Mouse (Mus musculus) CH12.LX (cell line): ENCODE measurements around the gene Hecw2. TPM values are rescaled to one million over a fixed set of nuclear protein-coding genes. Genes with fewer than 3 reads are reported as not detected.
A peak's percentile ranks its signal among the peaks of the same experiment; 100 is the strongest.

Experiments
- DNase-seq: peaks from one replicate; pipeline ENCODE4 v3.0.0-alpha.2; 2013; ENCODE audit errors: extremely low read depth
- H3K27ac ChIP-seq: 2 replicates; pipeline ENCODE4 v1.5.1; 2012; ENCODE audit warnings: low read depth, mild to moderate bottlenecking, control low read depth, moderate library complexity; ENCODE audit not compliant: insufficient read depth
- H3K27me3 ChIP-seq: replicated peaks from 2 replicates; pipeline ENCODE3; 2012; ENCODE audit warnings: inconsistent platforms
- H3K36me3 ChIP-seq, 2 experiments: replicated peaks in 1 of 2; 2 replicates each; pipeline versions ENCODE3 to v1.6.1; 2012; ENCODE audit warnings: inconsistent platforms in 1 of 2, low read length in 1 of 2, mild to moderate bottlenecking in 1 of 2, mixed read lengths in 1 of 2, moderate library complexity in 1 of 2; ENCODE audit not compliant: control insufficient read depth in 1 of 2, insufficient read depth in 1 of 2
- H3K4me1 ChIP-seq, 2 experiments: 2 replicates each; pipeline ENCODE4 v1.6.1; 2012; ENCODE audit warnings: inconsistent platforms in 1 of 2, moderate library complexity in 1 of 2; ENCODE audit not compliant: insufficient read depth in 2 of 2, control insufficient read depth in 1 of 2
- H3K4me2 ChIP-seq: 2 replicates; pipeline ENCODE4 v1.6.1; 2012; ENCODE audit warnings: low read depth, mild to moderate bottlenecking, control low read depth; ENCODE audit not compliant: poor library complexity, insufficient read depth, severe bottlenecking
- H3K4me3 ChIP-seq, 3 experiments: fragments of 150-350 bp in 1 of 3; sonication (generic) in 1 of 3; replicated peaks in 1 of 3; 2 replicates each; pipeline versions ENCODE3 to v1.5.1; 2011 to 2012; ENCODE audit warnings: low read depth in 2 of 3, low read length in 2 of 3, mild to moderate bottlenecking in 2 of 3, moderate library complexity in 2 of 3, control low read depth in 1 of 3, improper control_type of control experiment in 1 of 3, inconsistent platforms in 1 of 3, mixed read lengths in 1 of 3; ENCODE audit not compliant: poor library complexity in 1 of 3
- H3K79me2 ChIP-seq: replicated peaks from 2 replicates; pipeline ENCODE4 v1.6.1; 2012; ENCODE audit warnings: mild to moderate bottlenecking, moderate library complexity; ENCODE audit not compliant: control insufficient read depth, poor library complexity, insufficient read depth, severe bottlenecking; ENCODE audit errors: extremely low read depth
- H3K9ac ChIP-seq: 2 replicates; pipeline ENCODE4 v1.6.1; 2012; ENCODE audit warnings: low read depth, mild to moderate bottlenecking, control low read depth, moderate library complexity; ENCODE audit not compliant: insufficient read depth
- H3K9me3 ChIP-seq: replicated peaks from 2 replicates; pipeline ENCODE3; 2012; ENCODE audit warnings: low read length, inconsistent platforms, mixed read lengths
- BHLHE40 ChIP-seq: IDR thresholded peaks from 2 replicates; pipeline ENCODE4 v1.6.1; 2011; ENCODE audit warnings: mild to moderate bottlenecking, low read depth, low read length, improper control_type of control experiment
- CHD1 ChIP-seq: IDR thresholded peaks from 2 replicates; pipeline ENCODE4 v1.6.1; 2012; ENCODE audit warnings: low read depth, low read length, improper control_type of control experiment, inconsistent platforms
- CHD2 ChIP-seq: IDR thresholded peaks from 2 replicates; pipeline ENCODE4 v1.6.1; 2011; ENCODE audit warnings: low read length, improper control_type of control experiment
- CTCF ChIP-seq, 2 experiments: IDR thresholded peaks in 1 of 2; conservative IDR thresholded peaks in 1 of 2; 2 replicates each; pipeline ENCODE4 v1.5.1; 2011 to 2012; ENCODE audit warnings: low read depth in 2 of 2, low read length in 2 of 2, improper control_type of control experiment in 1 of 2, inconsistent platforms in 1 of 2, mild to moderate bottlenecking in 1 of 2, moderate library complexity in 1 of 2
- ELF1 ChIP-seq: IDR thresholded peaks from 2 replicates; pipeline ENCODE4 v1.6.1; 2014; ENCODE audit warnings: low read depth, mild to moderate bottlenecking, inconsistent platforms, low read length, improper control_type of control experiment
- ETS1 ChIP-seq: conservative IDR thresholded peaks from 2 replicates; pipeline ENCODE4 v1.6.1; 2012; ENCODE audit warnings: low read depth, mild to moderate bottlenecking, inconsistent platforms, low read length, improper control_type of control experiment, moderate library complexity
- HCFC1 ChIP-seq: IDR thresholded peaks from 2 replicates; pipeline ENCODE4 v1.6.1; 2012; ENCODE audit warnings: low read depth, mild to moderate bottlenecking, inconsistent platforms, low read length, improper control_type of control experiment
- IRF4 ChIP-seq: IDR thresholded peaks from 2 replicates; pipeline ENCODE4 v1.6.1; 2014; ENCODE audit warnings: low read depth, mild to moderate bottlenecking, inconsistent platforms, low read length, improper control_type of control experiment
- MAX ChIP-seq: IDR thresholded peaks from 2 replicates; pipeline ENCODE4 v1.6.1; 2011; ENCODE audit warnings: low read length, improper control_type of control experiment
- MAZ ChIP-seq: IDR thresholded peaks from 2 replicates; pipeline ENCODE4 v1.6.1; 2012; ENCODE audit warnings: low read depth, mild to moderate bottlenecking, inconsistent platforms, low read length, improper control_type of control experiment, moderate library complexity
- MYC ChIP-seq: IDR thresholded peaks from 2 replicates; pipeline ENCODE4 v1.6.1; 2011; ENCODE audit warnings: low read depth, mild to moderate bottlenecking, improper control_type of control experiment, low read length
- NRF1 ChIP-seq: IDR thresholded peaks from 2 replicates; pipeline ENCODE4 v1.6.1; 2014; ENCODE audit warnings: low read depth, mild to moderate bottlenecking, inconsistent platforms, low read length, improper control_type of control experiment, moderate library complexity
- PAX5 ChIP-seq: IDR thresholded peaks from 2 replicates; pipeline ENCODE4 v1.6.1; 2012; ENCODE audit warnings: low read length, inconsistent platforms, mixed read lengths
- POLR2AphosphoS2 ChIP-seq: IDR thresholded peaks from 2 replicates; pipeline ENCODE4 v1.6.1; 2011; ENCODE audit warnings: low read depth, low read length, improper control_type of control experiment
- SMC3 ChIP-seq: IDR thresholded peaks from 2 replicates; pipeline ENCODE4 v1.6.1; 2011; ENCODE audit warnings: low read depth, low read length, improper control_type of control experiment
- TBP ChIP-seq: conservative IDR thresholded peaks from 2 replicates; pipeline ENCODE4 v1.6.1; 2011; ENCODE audit warnings: low read depth, low read length, improper control_type of control experiment
- TCF12 ChIP-seq: IDR thresholded peaks from 2 replicates; pipeline ENCODE4 v1.6.1; 2014; ENCODE audit warnings: low read depth, mild to moderate bottlenecking, inconsistent platforms, low read length, improper control_type of control experiment
- UBTF ChIP-seq: IDR thresholded peaks from 2 replicates; pipeline ENCODE4 v1.6.1; 2012; ENCODE audit warnings: low read depth, mild to moderate bottlenecking, inconsistent platforms, low read length, improper control_type of control experiment, moderate library complexity
- USF1 ChIP-seq: IDR thresholded peaks from 2 replicates; pipeline ENCODE4 v1.6.1; 2014; ENCODE audit warnings: low read depth, mild to moderate bottlenecking, inconsistent platforms, low read length, improper control_type of control experiment
- ZC3H11A ChIP-seq: IDR thresholded peaks from 2 replicates; pipeline ENCODE4 v1.6.1; 2012; ENCODE audit warnings: low read depth, mild to moderate bottlenecking, inconsistent platforms, low read length, improper control_type of control experiment
- ZNF384 ChIP-seq: IDR thresholded peaks from 2 replicates; pipeline ENCODE4 v1.6.1; 2012; ENCODE audit warnings: low read depth, low read length, improper control_type of control experiment, inconsistent platforms
- dilution Hi-C: fragments of 300-500 bp; cut with MboI; formaldehyde crosslinking; loops from 2 replicates; pipeline ENCODE4 v1.14.3; 2020; ENCODE audit warnings: low sequenced_read_pairs; ENCODE audit not compliant: extremely low pct_unique_long_range_greater_than_20kb, extremely low pct_ligation_motif_present
- in situ Hi-C: fragments of 300-500 bp; cut with MboI; formaldehyde crosslinking; loops from 3 replicates; pipeline ENCODE4 v1.14.3; 2019; ENCODE audit warnings: low sequenced_read_pairs, low pct_ligation_motif_present, low pct_unique_long_range_greater_than_20kb, mixed read lengths
- polyA plus RNA-seq: library from polyadenylated mRNA; unstranded; fragments of >175 nt; gene quantifications from 2 replicates; pipeline ENCODE4 v1.2.1, GENCODE M21; 2012; ENCODE audit warnings: low read depth; ENCODE audit not compliant: insufficient read length
- total RNA-seq, 2 experiments: library from RNA; depleted of rRNA; stranded (reverse); fragments of 300-350 nt in 1 of 2; fragments of >200 nt in 1 of 2; gene quantifications; 2 replicates each; pipeline ENCODE4 v1.2.3; 2012 to 2014

Hecw2 gene
- total and polyA plus RNA-seq, 3 experiments = 0.05 to 0.59 (median 0.14) TPM

DNA sequence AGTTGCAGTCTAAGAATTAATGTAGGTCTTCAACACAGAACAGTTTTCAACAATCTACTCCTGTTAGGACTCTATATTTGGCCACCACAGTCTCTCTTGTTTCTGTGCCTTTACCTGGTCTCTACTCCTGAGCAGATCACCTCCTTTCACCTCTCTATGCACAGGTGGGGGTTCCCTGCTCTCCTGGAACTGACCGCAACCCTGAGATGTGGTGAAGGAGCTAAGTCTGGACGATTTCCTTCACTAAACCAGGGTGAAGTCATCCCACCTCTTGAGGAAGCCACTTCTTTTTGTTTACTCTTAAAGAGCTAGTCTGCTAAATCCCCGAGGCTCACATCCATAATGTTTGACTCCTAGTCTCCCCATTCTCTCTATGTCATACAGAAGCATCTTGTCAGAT lies 351.9 kb downstream of the Hecw2 start:
- no peak for DNase-seq
- in situ Hi-C loops = no loop called here
- no peak overlapping the region for H3K4me2 ChIP-seq
- TF ChIP-seq ZNF384 (no peak), ETS1 (no peak), IRF4 (no peak), CHD2 (no peak), HCFC1 (no peak), UBTF (no peak), NRF1 (no peak), ZC3H11A (no peak), MAX (no peak), PAX5 (no peak), CTCF (conservative IDR thresholded peaks at IDR 0.05 in 1 of 2, IDR thresholded peaks at IDR 0.05 in 1 of 2; ENCODE audit: low read depth in 2 of 2, low read length in 2 of 2) (no peak), TCF12 (no peak), ELF1 (no peak)
- H3K4me1 ChIP-seq = peaks cover 23 to 62% of the 10 kb centered on the region in 2 experiments
- H3K36me3 ChIP-seq = no peaks in the 10 kb centered on the region
- H3K9me3 ChIP-seq = no peaks in the 10 kb centered on the region
- no peak overlapping the region for H3K4me3 ChIP-seq
- H3K27ac ChIP-seq = no peak overlapping the region
- no peak overlapping the region for H3K9ac ChIP-seq
- H3K27me3 ChIP-seq = no peaks in the 10 kb centered on the region
- no peaks in the 10 kb centered on the region for H3K79me2 ChIP-seq
- dilution Hi-C loops = no loop called here

DNA sequence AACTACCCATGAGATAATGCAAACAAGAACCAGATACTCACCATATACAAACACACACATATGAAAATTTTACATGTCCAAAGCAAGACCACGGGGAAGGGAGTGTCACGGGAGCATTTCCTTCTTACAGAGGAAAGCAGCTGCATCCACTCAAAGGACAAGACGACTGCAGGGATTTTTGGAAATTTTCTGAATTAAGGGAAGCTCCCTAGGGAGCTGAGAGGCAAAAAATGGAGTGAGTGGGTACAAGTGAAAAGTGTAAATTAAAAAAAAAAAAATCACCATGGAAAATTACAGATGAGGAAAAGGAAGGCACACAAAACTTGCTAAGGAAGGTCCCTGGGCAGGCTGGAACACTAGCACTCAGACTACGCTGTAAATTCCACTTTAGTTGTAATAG lies 353.9 kb downstream of the Hecw2 start:
- no peak for DNase-seq
- Histone ChIP-seq H3K9ac (no peak overlapping the region; the same call in 1 of the 2 replicates), H3K36me3 (no peaks in the 10 kb centered on the region), H3K4me3 (no peak overlapping the region), H3K79me2 (no peaks in the 10 kb centered on the region), H3K4me1 (peaks cover 20 to 55% of the 10 kb centered on the region in 2 experiments), H3K4me2 (peak overlapping the region; percentile 29; the same call in 1 of the 2 replicates), H3K27ac (no peak overlapping the region), H3K27me3 (no peaks in the 10 kb centered on the region), H3K9me3 (no peaks in the 10 kb centered on the region)
- in situ Hi-C loops (no loop called here), dilution Hi-C loops (no loop called here)
- TF ChIP-seq PAX5 (no peak), ZC3H11A (no peak), POLR2AphosphoS2 (no peak), TBP (no peak), USF1 (no peak), MYC (no peak), UBTF (no peak), CHD1 (no peak), IRF4 (no peak), HCFC1 (no peak), CHD2 (no peak), BHLHE40 (no peak), NRF1 (no peak), SMC3 (no peak), MAZ (no peak)
